Mouse (Mus musculus) heart, postnatal 0 days (tissue): ENCODE results near the gene Rpgrip1. TPM values are rescaled to one million over a fixed set of nuclear protein-coding genes. Genes with fewer than 3 reads are reported as not detected.

Experiments used
- ATAC-seq: fragments of 200-750 bp; cut with Nextera tagmentation; 2 replicates; pipeline ENCODE4 v1.8.0; 2017; ENCODE audit warnings: low read depth, moderate number of reproducible peaks, moderate library complexity; ENCODE audit not compliant: insufficient read depth
- DNase-seq: peaks from one replicate; pipeline ENCODE4 v3.0.0-alpha.2; 2016; ENCODE audit warnings: low spot score
- H3K27ac ChIP-seq: fragments of 300-500 bp; sonication (generic); 2 replicates; pipeline ENCODE4 v1.5.1; 2014; ENCODE audit warnings: low read depth, mild to moderate bottlenecking
- H3K27me3 ChIP-seq: fragments of 300-500 bp; sonication (generic); 2 replicates; pipeline ENCODE4 v1.6.1; 2014; ENCODE audit warnings: low read length, mixed read lengths; ENCODE audit not compliant: control insufficient read depth, insufficient read depth
- H3K36me3 ChIP-seq: fragments of 300-500 bp; sonication (generic); replicated peaks from 2 replicates; pipeline ENCODE4 v1.6.1; 2014; ENCODE audit warnings: low read length, mixed read lengths; ENCODE audit not compliant: control insufficient read depth, insufficient read depth
- H3K4me1 ChIP-seq: fragments of 300-500 bp; sonication (generic); 2 replicates; pipeline ENCODE4 v1.6.1; 2014; ENCODE audit warnings: antibody characterized with exemption; ENCODE audit not compliant: control insufficient read depth, insufficient read depth
- H3K4me2 ChIP-seq: fragments of 300-500 bp; sonication (generic); 2 replicates; pipeline ENCODE4 v1.6.1; 2014; ENCODE audit warnings: low read depth, mild to moderate bottlenecking, low read length, moderate library complexity
- H3K4me3 ChIP-seq: fragments of 300-500 bp; sonication (generic); 2 replicates; pipeline ENCODE4 v1.5.1; 2014; ENCODE audit warnings: low read depth, low read length
- H3K9ac ChIP-seq: fragments of 300-500 bp; sonication (generic); replicated peaks from 2 replicates; pipeline ENCODE4 v1.6.1; 2014; ENCODE audit warnings: low read depth, low read length, mixed read lengths
- H3K9me3 ChIP-seq: fragments of 300-500 bp; sonication (generic); replicated peaks from 2 replicates; pipeline ENCODE4 v1.6.1; 2016; ENCODE audit warnings: low read length; ENCODE audit not compliant: control insufficient read depth
- CTCF ChIP-seq: IDR thresholded peaks from 2 replicates; pipeline ENCODE4 v1.5.1; 2016; ENCODE audit warnings: antibody characterized with exemption, control low read depth, low read depth
- EP300 ChIP-seq: IDR thresholded peaks from 2 replicates; pipeline ENCODE4 v1.6.1; 2016; ENCODE audit warnings: antibody characterized with exemption, low read depth
- WGBS: fragments of 180-500 bp; shearing (Covaris S2); extraction: QIAGEN DNeasy Blood & Tissue Kit; methylation state at CpG from one replicate; pipeline ENCODE4 v1.1.7; 2014; 5-methylcytosine and 5-hydroxymethylcytosine counted together
- polyA plus RNA-seq: library from polyadenylated mRNA; unstranded; fragments of >200 nt; fragmentation: Nextera tagmentation; extraction: Ambion mirVana; gene quantifications from 2 replicates; pipeline ENCODE4 v1.2.1, GENCODE M21; 2015
- total RNA-seq: library from RNA; depleted of rRNA; stranded (reverse); fragments of >200 nt; gene quantifications from 2 replicates; pipeline ENCODE4 v1.2.3, GENCODE M21; 2014; ENCODE audit warnings: low replicate concordance; rRNA removed

The Rpgrip1 gene
- total RNA-seq = 0.08 and 0.35 TPM in 2 replicates
- 21.8 and 23.5 TPM in 2 replicates for polyA plus RNA-seq

DNA sequence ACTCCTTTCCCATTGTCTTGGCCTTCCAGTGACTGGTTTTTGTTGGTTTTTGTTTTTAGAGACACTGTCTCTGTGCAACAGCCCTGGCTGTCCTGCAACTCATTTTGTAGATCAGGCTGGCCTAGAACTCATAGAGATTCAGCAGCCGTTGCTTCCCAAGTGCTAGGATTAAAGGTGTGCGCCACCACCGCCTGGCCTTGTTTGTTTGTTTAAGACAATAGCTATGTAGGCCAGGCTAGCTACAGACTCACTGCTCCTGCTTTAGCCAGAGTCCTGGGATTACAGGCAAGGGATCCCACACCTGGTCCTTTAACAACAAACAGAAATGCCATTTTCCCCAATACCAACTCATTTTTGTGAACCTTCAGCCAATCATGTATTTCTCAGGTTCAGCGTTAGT lies at the start of gene Rpgrip1:
TSS of gene Rpgrip1 (plus strand) at position 359 of the 400 bp plus-strand sequence.
- no peak for DNase-seq
- Histone ChIP-seq H3K9me3 (no peaks in the 10 kb centered on the region), H3K4me1 (no peaks in the 10 kb centered on the region; the same call in 1 of the 2 replicates), H3K36me3 (no peaks in the 10 kb centered on the region), H3K4me2 (no peak within 1 kb of the TSS), H3K9ac (no peak within 1 kb of the TSS), H3K27me3 (no peaks in the 10 kb centered on the region), H3K4me3 (no peak within 1 kb of the TSS), H3K27ac (no peak within 1 kb of the TSS)
- no peak for ATAC-seq
- 87% methylated on average over 4 of the region's 4 CpGs for WGBS
- TF ChIP-seq CTCF (no peak), EP300 (no peak)

DNA sequence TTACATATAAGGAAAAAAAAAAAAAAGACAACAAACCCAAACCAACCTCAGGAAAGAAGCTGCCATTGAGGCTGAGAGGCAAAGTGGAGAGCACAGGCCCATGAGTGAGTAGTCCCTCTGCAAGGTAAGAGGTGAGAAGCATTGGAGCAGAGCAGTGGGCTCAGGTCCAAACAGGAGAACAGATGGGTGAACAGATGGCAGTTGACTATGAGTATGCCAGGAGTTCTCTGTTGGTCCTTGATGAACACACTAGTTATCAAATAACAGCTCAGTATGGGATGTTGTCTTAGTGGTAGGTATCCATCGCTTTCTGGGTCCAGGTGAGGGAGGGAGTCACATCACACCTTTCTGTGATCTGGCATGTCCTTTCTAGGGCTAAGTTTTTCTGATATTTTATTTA lies 49.7 kb upstream of the Rpgrip1 start:
- Histone ChIP-seq H3K9me3 (no peaks in the 10 kb centered on the region), H3K36me3 (no peaks in the 10 kb centered on the region), H3K4me1 (no peaks in the 10 kb centered on the region), H3K4me2 (no peak overlapping the region), H3K27me3 (no peaks in the 10 kb centered on the region), H3K27ac (no peak overlapping the region), H3K4me3 (no peak overlapping the region), H3K9ac (no peak overlapping the region)
- DNase-seq (no peak), ATAC-seq (no peak)
- 67% methylated on average over 1 of the region's 1 CpGs for WGBS
- TF ChIP-seq EP300 (no peak), CTCF (no peak)

DNA sequence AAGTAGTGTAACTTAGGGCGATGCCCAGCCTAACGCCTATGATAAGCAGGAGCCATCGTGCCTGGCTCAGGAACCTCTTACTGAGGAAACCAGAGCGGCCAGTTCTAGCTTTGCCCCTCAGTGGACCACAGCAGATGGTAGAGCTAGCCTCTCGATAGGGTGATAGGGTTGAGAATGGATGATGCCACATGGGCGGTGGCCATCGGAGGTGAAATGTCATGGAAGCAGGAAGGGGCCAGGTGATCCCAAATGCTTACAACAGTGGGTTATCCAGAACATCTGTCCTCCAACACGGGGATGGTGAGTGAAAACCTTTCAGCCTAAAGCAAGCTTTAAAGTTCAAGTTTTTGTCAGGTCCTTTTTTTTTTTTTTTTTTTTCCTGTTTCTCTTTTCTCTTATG lies 48.7 kb upstream of the Rpgrip1 start:
- H3K27ac ChIP-seq = no peak overlapping the region
- no peaks in the 10 kb centered on the region for H3K27me3 ChIP-seq
- H3K4me2 ChIP-seq = no peak overlapping the region
- no peaks in the 10 kb centered on the region for H3K36me3 ChIP-seq
- no peak for DNase-seq
- no peak overlapping the region for H3K4me3 ChIP-seq
- WGBS = 83% methylated on average over 8 of the region's 8 CpGs
- H3K9ac ChIP-seq = no peak overlapping the region
- no peaks in the 10 kb centered on the region for H3K9me3 ChIP-seq
- TF ChIP-seq EP300 (no peak), CTCF (no peak)
- no peak for ATAC-seq
- no peaks in the 10 kb centered on the region for H3K4me1 ChIP-seq

GRCm38 (mm10) chr14:52066135-52066534 lies 44.4 kb upstream of the Rpgrip1 start:
- H3K9me3 ChIP-seq = no peaks in the 10 kb centered on the region
- DNase-seq (no peak), ATAC-seq (no peak)
- H3K9ac ChIP-seq = no peak overlapping the region
- H3K4me2 ChIP-seq = no peak overlapping the region
- H3K27ac ChIP-seq = no peak overlapping the region
- H3K36me3 ChIP-seq = peaks cover 5% of the 10 kb centered on the region
- no peak overlapping the region for H3K4me3 ChIP-seq
- no peak for TF ChIP-seq CTCF
- no peak for TF ChIP-seq EP300
- H3K4me1 ChIP-seq = no peaks in the 10 kb centered on the region
- H3K27me3 ChIP-seq = no peaks in the 10 kb centered on the region
- 65% methylated on average over 4 of the region's 4 CpGs for WGBS

- Histone ChIP-seq H3K36me3 (peaks cover 54% of the 10 kb centered on the region), H3K27ac (no peak overlapping the region), H3K4me2 (no peak overlapping the region), H3K9ac (no peak overlapping the region), H3K4me3 (no peak overlapping the region), H3K4me1 (no peaks in the 10 kb centered on the region), H3K9me3 (no peaks in the 10 kb centered on the region), H3K27me3 (no peaks in the 10 kb centered on the region)
- ATAC-seq (no peak), DNase-seq (no peak)
- 92% methylated on average over 15 of the region's 15 CpGs for WGBS
- TF ChIP-seq EP300 = no peak
Measured at GRCm38 (mm10) chr14:52071599-52072137, 38.8 kb upstream of the Rpgrip1 start.

GRCm38 (mm10) chr14:52083083-52083482 lies 27.4 kb upstream of the Rpgrip1 start:
- no peaks in the 10 kb centered on the region for H3K27me3 ChIP-seq
- H3K36me3 ChIP-seq = peaks cover 67% of the 10 kb centered on the region
- DNase-seq = no peak
- H3K4me2 ChIP-seq = no peak overlapping the region
- H3K9ac ChIP-seq = no peak overlapping the region
- H3K4me1 ChIP-seq = no peaks in the 10 kb centered on the region
- no peak overlapping the region for H3K27ac ChIP-seq
- no peak overlapping the region for H3K4me3 ChIP-seq
- no peak for TF ChIP-seq CTCF
- no peak for TF ChIP-seq EP300
- no peaks in the 10 kb centered on the region for H3K9me3 ChIP-seq
- no peak for ATAC-seq
